Mouse (Mus musculus): Measurements from ENCODE around the gene Gm136. TPM values are rescaled to one million over a fixed set of nuclear protein-coding genes. Genes with fewer than 3 reads are reported as not detected.

The Gm136 gene
- polyA plus RNA-seq, 1 experiment from 2014 or later: not detected

- no peak overlapping the region for H3K4me2 ChIP-seq
- H3K27me3 ChIP-seq (ENCODE audit: control insufficient read depth, insufficient read depth, low read length): no peaks in the 10 kb centered on the region
- no peak overlapping the region for H3K4me3 ChIP-seq (ENCODE audit: low read depth, low read length)
- no peak overlapping the region for H3K27ac ChIP-seq (ENCODE audit: low read depth, low read length)
- no peaks in the 10 kb centered on the region for H3K36me3 ChIP-seq (ENCODE audit: control insufficient read depth, insufficient read depth, low read length)
- no peak overlapping the region for H3K9ac ChIP-seq (ENCODE audit: low read depth, low read length)
- H3K4me1 ChIP-seq (ENCODE audit: control insufficient read depth, insufficient read depth, low read length): no peaks in the 10 kb centered on the region
- no peaks in the 10 kb centered on the region for H3K9me3 ChIP-seq (replicated peaks; ENCODE audit: control insufficient read depth, low read length)
- ATAC-seq (replicated peaks; ENCODE audit: insufficient number of reproducible peaks, low FRiP score, low TSS enrichment): no peak
- WGBS (ENCODE audit: insufficient replicate concordance): 60% methylated on average over 5 of the region's 5 CpGs
Measured at GRCm38 (mm10) chr4:34701528-34701927, 54.5 kb downstream of the Gm136 start.

Other genes starting within 250 kb of the Gm136 start
- gene Akirin2, start 205.3 kb downstream of the Gm136 start, polyA plus RNA-seq (2014; fragmentation: Nextera tagmentation; extraction: Ambion mirVana): 50.5 and 52.5 TPM in 2 replicates
- gene Orc3, start 141.3 kb downstream of the Gm136 start, polyA plus RNA-seq (2014; fragmentation: Nextera tagmentation; extraction: Ambion mirVana): 84.7 and 90.1 TPM in 2 replicates
- gene Rars2, start 141.3 kb downstream of the Gm136 start, polyA plus RNA-seq (2014; fragmentation: Nextera tagmentation; extraction: Ambion mirVana): 54.8 and 56.3 TPM in 2 replicates
- gene Slc35a1, start 68.8 kb downstream of the Gm136 start, polyA plus RNA-seq (2014; fragmentation: Nextera tagmentation; extraction: Ambion mirVana): 50.5 and 51.0 TPM in 2 replicates
- gene Cfap206, start 26.1 kb downstream of the Gm136 start, polyA plus RNA-seq (2014; fragmentation: Nextera tagmentation; extraction: Ambion mirVana): 0.14 TPM in 1 of 2 replicates, not detected in the other
- gene Smim8, start 22.2 kb upstream of the Gm136 start, polyA plus RNA-seq (2014; fragmentation: Nextera tagmentation; extraction: Ambion mirVana): 54.2 and 54.5 TPM in 2 replicates
- 19.5 and 22.0 TPM in 2 replicates for gene Zfp292, start 126.7 kb upstream of the Gm136 start, polyA plus RNA-seq (2014; fragmentation: Nextera tagmentation; extraction: Ambion mirVana)
- not detected in 2 replicates for gene Cga, start 137.5 kb upstream of the Gm136 start, polyA plus RNA-seq (2014; fragmentation: Nextera tagmentation; extraction: Ambion mirVana)

Measured in heart, embryonic 11.5 days (tissue).